Mouse (Mus musculus) heart, embryonic 12.5 days (tissue): ENCODE data around the gene Prpf38a. TPM values are rescaled to one million over a fixed set of nuclear protein-coding genes. Genes with fewer than 3 reads are reported as not detected.

Source experiments
- ATAC-seq: fragments of 200-750 bp; cut with Nextera tagmentation; 2 replicates; pipeline ENCODE4 v1.8.0; 2017; ENCODE audit warnings: moderate TSS enrichment, moderate library complexity; ENCODE audit not compliant: insufficient number of reproducible peaks, low FRiP score
- H3K27ac ChIP-seq: fragments of 300-500 bp; sonication (generic); 2 replicates; pipeline ENCODE4 v1.5.1; 2016; ENCODE audit warnings: mild to moderate bottlenecking, moderate library complexity; ENCODE audit not compliant: poor library complexity, severe bottlenecking
- H3K27me3 ChIP-seq: fragments of 300-500 bp; sonication (generic); replicated peaks from 2 replicates; pipeline ENCODE4 v1.6.1; 2016; ENCODE audit warnings: mild to moderate bottlenecking, moderate library complexity
- H3K36me3 ChIP-seq: fragments of 300-500 bp; sonication (generic); 2 replicates; pipeline ENCODE4 v1.6.1; 2016; ENCODE audit warnings: mild to moderate bottlenecking, moderate library complexity
- H3K4me1 ChIP-seq: fragments of 300-500 bp; sonication (generic); replicated peaks from 2 replicates; pipeline ENCODE4 v1.6.1; 2016; ENCODE audit warnings: mild to moderate bottlenecking
- H3K4me2 ChIP-seq: fragments of 300-500 bp; sonication (generic); 2 replicates; pipeline ENCODE4 v1.6.1; 2016; ENCODE audit warnings: mild to moderate bottlenecking, moderate library complexity
- H3K4me3 ChIP-seq: fragments of 300-500 bp; sonication (generic); 2 replicates; pipeline ENCODE4 v1.5.1; 2016; ENCODE audit warnings: mild to moderate bottlenecking
- H3K9ac ChIP-seq: fragments of 300-500 bp; sonication (generic); 2 replicates; pipeline ENCODE4 v1.6.1; 2016; ENCODE audit warnings: mild to moderate bottlenecking, moderate library complexity
- H3K9me3 ChIP-seq: fragments of 300-500 bp; sonication (generic); replicated peaks from 2 replicates; pipeline ENCODE4 v1.6.1; 2016; ENCODE audit warnings: mild to moderate bottlenecking, moderate library complexity
- WGBS: fragments of 180-500 bp; shearing (Covaris S2); methylation state at CpG from one replicate; pipeline ENCODE4 v1.1.7; 2016; 5-methylcytosine and 5-hydroxymethylcytosine counted together
- polyA plus RNA-seq: library from polyadenylated mRNA; unstranded; fragments of >200 nt; fragmentation: Nextera tagmentation; extraction: Ambion mirVana; gene quantifications from 2 replicates; pipeline ENCODE4 v1.2.1, GENCODE M21; 2016

Gene Prpf38a
- polyA plus RNA-seq, 1 experiment from 2014 or later = 61.2 TPM

GRCm38 (mm10) chr4:108595785-108596184 lies 16.6 kb upstream of the Prpf38a start:
- ATAC-seq = no peak
- Histone ChIP-seq H3K27ac (no peak overlapping the region), H3K4me3 (no peak overlapping the region), H3K4me2 (no peak overlapping the region), H3K36me3 (peaks cover 29% of the 10 kb centered on the region), H3K9me3 (no peaks in the 10 kb centered on the region), H3K4me1 (peaks cover 4% of the 10 kb centered on the region; the same call in 1 of the 2 replicates), H3K27me3 (no peaks in the 10 kb centered on the region), H3K9ac (no peak overlapping the region)
- 87% methylated on average over 1 of the region's 1 CpGs for WGBS

- no peak overlapping the region for H3K4me3 ChIP-seq
- peaks cover 21% of the 10 kb centered on the region for H3K36me3 ChIP-seq
- H3K27me3 ChIP-seq = no peaks in the 10 kb centered on the region
- no peak for ATAC-seq
- H3K9me3 ChIP-seq = no peaks in the 10 kb centered on the region
- H3K4me1 ChIP-seq = peaks cover 4% of the 10 kb centered on the region; the same call in 1 of the 2 replicates
- no peak overlapping the region for H3K27ac ChIP-seq
- 77% methylated on average over 2 of the region's 2 CpGs for WGBS
- H3K4me2 ChIP-seq = no peak overlapping the region
- H3K9ac ChIP-seq = no peak overlapping the region
Observed at GRCm38 (mm10) chr4:108593376-108593775, 14.2 kb upstream of the Prpf38a start.

- Histone ChIP-seq H3K9ac (peak overlapping the region; percentile 82), H3K4me2 (peak overlapping the region; percentile 84), H3K27ac (peak overlapping the region; percentile 73; the same call in 1 of the 2 replicates), H3K9me3 (no peaks in the 10 kb centered on the region), H3K4me1 (peaks cover 20% of the 10 kb centered on the region), H3K36me3 (peaks cover 10% of the 10 kb centered on the region), H3K4me3 (peak overlapping the region; percentile 90), H3K27me3 (no peaks in the 10 kb centered on the region)
- ATAC-seq = no peak
- under 1% methylated on average over 16 of the region's 16 CpGs for WGBS
Observed at GRCm38 (mm10) chr4:108579743-108580411, 741 bp upstream of the Prpf38a start.

GRCm38 (mm10) chr4:108572644-108573043 lies 6.5 kb downstream of the Prpf38a start:
- H3K27me3 ChIP-seq = no peaks in the 10 kb centered on the region
- H3K9me3 ChIP-seq = no peaks in the 10 kb centered on the region
- no peak overlapping the region for H3K4me2 ChIP-seq
- H3K27ac ChIP-seq = no peak overlapping the region
- H3K4me3 ChIP-seq = no peak overlapping the region
- peaks cover 6% of the 10 kb centered on the region for H3K4me1 ChIP-seq
- H3K36me3 ChIP-seq = peaks cover 54% of the 10 kb centered on the region
- no peak for ATAC-seq
- H3K9ac ChIP-seq = no peak overlapping the region
- 95% methylated on average over 3 of the region's 3 CpGs for WGBS

- no peak for ATAC-seq
- Histone ChIP-seq H3K4me1 (no peaks in the 10 kb centered on the region), H3K36me3 (peaks cover 60% of the 10 kb centered on the region), H3K9me3 (no peaks in the 10 kb centered on the region), H3K4me3 (no peak overlapping the region), H3K27me3 (no peaks in the 10 kb centered on the region), H3K9ac (no peak overlapping the region), H3K4me2 (no peak overlapping the region), H3K27ac (no peak overlapping the region)
- 88% methylated on average over 1 of the region's 1 CpGs for WGBS
Observed at GRCm38 (mm10) chr4:108565026-108565425, 14.1 kb downstream of the Prpf38a start.

- Histone ChIP-seq H3K4me2 (no peak overlapping the region), H3K4me3 (no peak overlapping the region), H3K27me3 (no peaks in the 10 kb centered on the region), H3K9me3 (no peaks in the 10 kb centered on the region), H3K36me3 (peaks cover 27% of the 10 kb centered on the region), H3K27ac (no peak overlapping the region), H3K4me1 (no peaks in the 10 kb centered on the region), H3K9ac (no peak overlapping the region)
- no peak for ATAC-seq
- 93% methylated on average over 2 of the region's 2 CpGs for WGBS
Observed at GRCm38 (mm10) chr4:108539701-108540100, 39.4 kb downstream of the Prpf38a start.

Other genes starting within 250 kb of the Prpf38a start
- 1.1 and 1.4 TPM in 2 replicates for gene Shisal2a, start 196.0 kb downstream of the Prpf38a start, polyA plus RNA-seq
- 66.1 and 67.6 TPM in 2 replicates for gene Gpx7, start 172.4 kb downstream of the Prpf38a start, polyA plus RNA-seq
- gene Tut4, start 119.9 kb downstream of the Prpf38a start, polyA plus RNA-seq = 54.4 and 61.2 TPM in 2 replicates
- gene Orc1, start 87 bp upstream of the Prpf38a start, polyA plus RNA-seq = 6.2 and 7.2 TPM in 2 replicates
- 18.9 and 19.3 TPM in 2 replicates for gene Cc2d1b, start 40.6 kb upstream of the Prpf38a start, polyA plus RNA-seq
- 1.1 and 1.9 TPM in 2 replicates for gene 3110021N24Rik, start 140.3 kb upstream of the Prpf38a start, polyA plus RNA-seq
- gene Zfyve9, start 201.5 kb upstream of the Prpf38a start, polyA plus RNA-seq = 3.6 TPM in 2 replicates